Mouse (Mus musculus) forebrain, embryonic 14.5 days (tissue): ENCODE data around the gene Ifit3. TPM values are rescaled to one million over a fixed set of nuclear protein-coding genes. Genes with fewer than 3 reads are reported as not detected.

ENCODE experiments used
- ATAC-seq: fragments of 200-750 bp; cut with Nextera tagmentation; 2 replicates; pipeline ENCODE4 v1.8.0; 2017; ENCODE audit warnings: mild to moderate bottlenecking, moderate library complexity
- DNase-seq: peaks from one replicate; pipeline ENCODE4 v3.0.0-alpha.2; 2015; ENCODE audit warnings: low spot score
- H3K27ac ChIP-seq: fragments of 300-500 bp; sonication (generic); 2 replicates; pipeline ENCODE4 v1.5.1; 2014; ENCODE audit warnings: low read depth, mild to moderate bottlenecking, control low read depth, low read length, moderate library complexity
- H3K27me3 ChIP-seq: fragments of 300-500 bp; sonication (generic); replicated peaks from 2 replicates; pipeline ENCODE4 v1.6.1; 2014; ENCODE audit warnings: low read length, control low read depth, mixed read lengths; ENCODE audit not compliant: control insufficient read depth, insufficient read depth
- H3K36me3 ChIP-seq: fragments of 300-500 bp; sonication (generic); 2 replicates; pipeline ENCODE4 v1.6.1; 2014; ENCODE audit warnings: low read length, control low read depth; ENCODE audit not compliant: control insufficient read depth, insufficient read depth
- H3K4me1 ChIP-seq: fragments of 300-500 bp; sonication (generic); 2 replicates; pipeline ENCODE4 v1.6.1; 2014; ENCODE audit warnings: antibody characterized with exemption, low read length, control low read depth; ENCODE audit not compliant: control insufficient read depth, insufficient read depth
- H3K4me2 ChIP-seq: fragments of 300-500 bp; sonication (generic); 2 replicates; pipeline ENCODE4 v1.6.1; 2014; ENCODE audit warnings: mild to moderate bottlenecking, control low read depth, low read length
- H3K4me3 ChIP-seq: fragments of 300-500 bp; sonication (generic); 2 replicates; pipeline ENCODE4 v1.5.1; 2014; ENCODE audit warnings: low read depth, low read length, control low read depth
- H3K9ac ChIP-seq: fragments of 300-500 bp; sonication (generic); 2 replicates; pipeline ENCODE4 v1.6.1; 2014; ENCODE audit warnings: mild to moderate bottlenecking, low read length, control low read depth, moderate library complexity
- H3K9me3 ChIP-seq: fragments of 300-500 bp; sonication (generic); replicated peaks from 2 replicates; pipeline ENCODE4 v1.6.1; 2016; ENCODE audit warnings: low read length, control low read depth, mixed read lengths; ENCODE audit not compliant: control insufficient read depth
- WGBS: fragments of 180-500 bp; shearing (Covaris S2); extraction: QIAGEN DNeasy Blood & Tissue Kit; methylation state at CpG from one replicate; pipeline ENCODE4 v1.1.7; 2014; 5-methylcytosine and 5-hydroxymethylcytosine counted together
- polyA plus RNA-seq: library from polyadenylated mRNA; unstranded; fragments of >200 nt; fragmentation: Nextera tagmentation; extraction: Ambion mirVana; gene quantifications from 2 replicates; pipeline ENCODE4 v1.2.1, GENCODE M21; 2014

The Ifit3 gene
- polyA plus RNA-seq, 1 experiment from 2014 or later = 1.2 TPM

DNA sequence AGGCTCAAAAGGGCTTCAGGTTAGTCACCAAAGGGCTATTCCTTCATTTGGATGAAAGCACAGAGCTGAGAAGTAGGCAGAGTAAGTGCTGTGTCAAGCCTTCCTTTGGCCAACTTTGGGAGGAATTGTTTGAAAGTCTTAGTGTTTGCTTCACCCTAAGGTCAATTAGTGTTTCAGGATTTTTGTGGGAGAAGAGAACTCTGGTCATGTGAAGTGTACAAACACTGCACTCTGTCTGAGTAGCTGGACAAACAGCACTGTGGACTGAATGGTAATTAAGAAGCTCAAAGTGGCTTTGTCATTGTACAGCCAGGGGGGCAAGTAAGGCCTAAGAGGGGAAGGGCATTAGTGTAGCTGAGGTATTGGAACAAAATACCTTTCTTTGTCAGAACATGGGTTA, 48.2 kb downstream of the Ifit3 start:
- no peaks in the 10 kb centered on the region for H3K9me3 ChIP-seq
- no peak overlapping the region for H3K4me2 ChIP-seq
- no peaks in the 10 kb centered on the region for H3K27me3 ChIP-seq
- ATAC-seq (no peak), DNase-seq (no peak)
- H3K36me3 ChIP-seq = no peaks in the 10 kb centered on the region
- no peaks in the 10 kb centered on the region for H3K4me1 ChIP-seq
- no peak overlapping the region for H3K27ac ChIP-seq
- no peak overlapping the region for H3K4me3 ChIP-seq
- no peak overlapping the region for H3K9ac ChIP-seq

DNA sequence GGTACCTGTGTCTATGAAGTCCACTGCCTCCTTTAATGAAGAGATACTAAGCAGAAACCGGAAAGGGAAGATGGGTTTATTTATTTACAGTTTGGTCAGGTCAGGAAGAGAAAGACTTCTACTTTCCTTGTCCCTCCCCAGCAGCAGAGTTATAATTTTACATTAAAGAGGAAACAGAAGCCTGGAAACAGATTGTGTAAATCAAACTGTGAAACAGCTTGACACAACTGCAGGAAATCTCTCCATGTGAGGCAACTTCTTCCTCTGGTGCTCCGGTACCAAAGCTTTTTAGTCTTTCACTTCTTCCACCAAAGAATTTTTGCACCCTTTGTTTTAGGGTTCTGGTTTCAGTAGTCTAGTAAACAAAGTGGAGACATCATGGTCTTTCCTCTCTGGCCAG, 50.2 kb downstream of the Ifit3 start:
- no peak overlapping the region for H3K4me3 ChIP-seq
- WGBS = 84% methylated on average over 2 of the region's 2 CpGs

DNA sequence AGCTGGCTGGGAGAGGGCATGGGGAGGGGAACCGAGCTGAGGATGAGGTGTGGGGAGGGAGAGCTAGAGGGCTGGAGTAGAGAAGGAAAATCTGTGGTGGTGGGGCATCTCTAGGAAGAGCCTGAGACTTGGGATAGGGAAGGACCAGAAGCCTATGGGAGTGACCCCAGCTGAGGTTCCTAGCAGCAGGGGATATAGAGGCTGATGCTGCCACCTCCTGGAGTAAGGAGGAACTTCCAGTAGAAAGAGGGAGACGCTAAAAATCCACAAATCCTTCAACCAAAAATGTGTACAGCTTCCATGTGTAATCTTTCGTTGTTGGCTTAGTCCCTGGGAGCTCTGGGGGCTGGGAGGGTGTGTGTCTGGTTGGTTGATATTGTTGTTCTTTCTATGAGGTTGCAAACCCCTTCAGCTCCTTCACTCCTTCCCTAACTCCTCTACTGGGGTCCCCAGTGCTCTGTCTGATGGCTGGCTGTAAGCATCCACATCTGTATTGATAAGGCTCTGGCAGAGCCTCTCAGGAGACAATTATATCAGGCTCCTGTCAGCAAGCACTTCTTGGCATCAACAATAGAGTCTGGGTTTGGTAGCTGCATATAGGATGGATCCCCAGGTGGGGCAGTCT, 53.7 kb downstream of the Ifit3 start:
- H3K4me3 ChIP-seq = no peak overlapping the region
- 13% methylated on average over 3 of the region's 3 CpGs for WGBS
- no peaks in the 10 kb centered on the region for H3K27me3 ChIP-seq
- no peaks in the 10 kb centered on the region for H3K36me3 ChIP-seq
- H3K27ac ChIP-seq = no peak overlapping the region
- peak; percentile 72; the same call in 1 of the 2 replicates for ATAC-seq
- no peaks in the 10 kb centered on the region for H3K9me3 ChIP-seq
- DNase-seq = peak; percentile 66
- H3K4me1 ChIP-seq = no peaks in the 10 kb centered on the region
- H3K4me2 ChIP-seq = no peak overlapping the region
- H3K9ac ChIP-seq = no peak overlapping the region

More for the DNA sequence above, 50.2 kb downstream of the Ifit3 start:
- H3K36me3 ChIP-seq = no peaks in the 10 kb centered on the region
- no peaks in the 10 kb centered on the region for H3K4me1 ChIP-seq
- DNase-seq (no peak), ATAC-seq (no peak)
- no peaks in the 10 kb centered on the region for H3K9me3 ChIP-seq
- no peak overlapping the region for H3K9ac ChIP-seq
- H3K4me2 ChIP-seq = no peak overlapping the region
- H3K27me3 ChIP-seq = no peaks in the 10 kb centered on the region
- no peak overlapping the region for H3K27ac ChIP-seq

Other genes starting within 250 kb of the Ifit3 start
- gene Ch25h, start 108.4 kb upstream of the Ifit3 start, polyA plus RNA-seq = 0.24 and 0.31 TPM in 2 replicates
- gene Lipa, start 56.1 kb upstream of the Ifit3 start, polyA plus RNA-seq = 18.5 and 20.6 TPM in 2 replicates
- gene Ifit2, start 32.8 kb upstream of the Ifit3 start, polyA plus RNA-seq = 8.3 and 8.4 TPM in 2 replicates
- 0.33 and 0.85 TPM in 2 replicates for gene Ifit1bl1, start 18.4 kb downstream of the Ifit3 start, polyA plus RNA-seq
- not detected in 2 replicates for gene Ifit3b, start 24.4 kb downstream of the Ifit3 start, polyA plus RNA-seq
- gene Ifit1bl2, start 57.2 kb downstream of the Ifit3 start, polyA plus RNA-seq = 0.10 and 0.41 TPM in 2 replicates
- 0.38 TPM in 1 of 2 replicates, not detected in the other for gene Ifit1, start 57.3 kb downstream of the Ifit3 start, polyA plus RNA-seq
- 2.6 and 3.3 TPM in 2 replicates for gene Slc16a12, start 163.8 kb downstream of the Ifit3 start, polyA plus RNA-seq